Mouse (Mus musculus) v-Abl transformed pro-B cells (cell line): ENCODE data around the gene Ermp1.

Experiments
- in situ Hi-C, 2 experiments: fragments of 400-800 bp; cut with MboI; formaldehyde crosslinking; loops; one replicate each; pipeline ENCODE4 v1.15.1; 2025; ENCODE audit not compliant: unreplicated experiment in 2 of 2

Gene Ermp1

DNA sequence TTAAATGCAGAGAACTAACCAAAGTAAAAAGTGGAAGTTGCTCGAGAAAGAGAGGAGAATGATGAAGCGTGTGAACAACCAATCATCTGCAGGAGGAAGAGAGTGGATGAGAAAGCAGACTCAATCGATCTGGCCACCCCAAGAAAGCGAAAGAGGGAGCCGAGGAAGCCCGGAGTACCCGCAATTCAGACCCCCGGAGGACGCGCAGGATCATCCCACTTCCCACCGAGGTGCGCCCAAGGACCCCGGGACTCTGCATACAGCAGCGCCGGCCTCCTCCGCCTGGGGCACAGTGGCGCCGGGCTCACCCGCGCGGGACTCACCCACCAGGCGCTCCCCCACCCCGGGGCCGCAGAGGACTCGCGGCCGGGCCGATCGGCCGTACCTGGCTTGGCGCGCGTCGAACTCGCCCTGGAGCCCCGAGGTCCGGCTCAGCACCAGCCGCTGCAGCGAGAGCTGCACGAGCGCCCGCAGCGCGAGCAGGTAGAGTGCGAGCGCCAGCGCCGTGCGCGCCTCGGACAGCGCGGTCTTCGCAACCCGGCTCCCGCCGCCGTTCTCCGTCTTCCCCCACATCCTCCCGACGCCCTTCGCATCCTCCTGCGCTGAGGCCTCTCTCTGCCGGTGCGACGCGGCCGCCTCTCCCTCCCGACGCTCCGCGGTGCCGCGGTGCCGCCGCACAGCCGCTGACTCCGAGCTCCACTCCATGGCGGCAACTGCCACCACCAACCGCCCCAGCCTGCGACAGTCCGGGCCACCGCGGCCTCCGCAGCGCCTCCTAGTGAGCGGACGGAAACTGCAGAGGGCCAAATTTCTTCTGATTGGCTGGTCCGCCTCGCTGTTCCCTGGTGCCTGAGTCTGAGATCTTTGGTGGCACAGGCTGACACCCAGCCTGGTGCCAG is at the start of gene Ermp1:
TSS of gene Ermp1 (minus strand) at position 765 of the 899 bp plus-strand sequence.
- in situ Hi-C loops, result no loop called here

DNA sequence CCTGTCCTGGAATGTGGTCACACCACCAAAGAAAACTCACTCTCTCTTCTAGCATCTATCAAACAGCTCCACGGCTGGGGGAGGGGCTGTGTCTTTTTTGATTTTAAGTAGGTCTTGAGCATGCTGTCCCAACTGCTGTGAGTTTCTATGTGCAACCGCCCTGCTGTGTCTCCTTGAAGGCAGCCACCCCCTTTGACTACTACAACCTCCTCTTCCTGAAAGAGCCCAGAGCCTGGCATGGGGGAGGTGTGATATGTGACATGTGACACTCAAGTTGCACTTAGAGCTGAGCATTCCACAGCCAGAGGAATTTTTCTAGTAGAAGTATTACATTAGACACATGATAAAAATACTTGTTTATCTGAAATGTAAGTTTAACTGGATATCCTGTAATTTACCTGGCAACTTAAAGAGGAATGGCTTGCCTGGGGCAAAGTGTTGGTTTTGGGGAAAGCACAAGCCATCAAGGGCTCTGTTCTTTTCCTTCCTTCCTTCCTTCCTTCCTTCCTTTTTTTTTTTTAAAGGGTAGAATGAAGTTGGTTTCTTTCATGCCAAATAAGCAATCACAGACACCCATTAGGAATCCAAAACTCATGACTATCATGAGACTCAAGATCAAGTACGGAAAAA is 49.1 kb upstream of the Ermp1 start, which contains the start of gene Mlana:
TSS of gene Mlana (plus strand) at position 580 of the 630 bp plus-strand sequence.
- in situ Hi-C loops, result loop anchor here in 1 of 2 experiments (25.0 kb wide), 1 partner anchor 865 kb away; no protein-coding TSS in a partner anchor

- in situ Hi-C loops, result loop anchor here in 1 of 2 experiments (25.0 kb wide), 1 partner anchor 865 kb away; no protein-coding TSS in a partner anchor
Observed at GRCm38 (mm10) chr19:29696840-29697239, 48.6 kb upstream of the Ermp1 start.

GRCm38 (mm10) chr19:29696309-29696708 is 48.1 kb upstream of the Ermp1 start:
- in situ Hi-C loops, result loop anchor here in 1 of 2 experiments (25.0 kb wide), 1 partner anchor 866 kb away; no protein-coding TSS in a partner anchor

GRCm38 (mm10) chr19:29695071-29695470 is 46.9 kb upstream of the Ermp1 start:
- in situ Hi-C loops, result loop anchor here in 1 of 2 experiments (25.0 kb wide), 1 partner anchor 867 kb away; no protein-coding TSS in a partner anchor

GRCm38 (mm10) chr19:29683844-29684540 is 35.8 kb upstream of the Ermp1 start:
- in situ Hi-C loops, result loop anchor here (5.0 to 25.0 kb wide), 4 partner anchors 138 to 878 kb away; no protein-coding TSS in a partner anchor

GRCm38 (mm10) chr19:29680182-29681152 is 32.3 kb upstream of the Ermp1 start:
- in situ Hi-C loops, result loop anchor here (5.0 to 25.0 kb wide), 4 partner anchors 142 to 882 kb away; no protein-coding TSS in a partner anchor

DNA sequence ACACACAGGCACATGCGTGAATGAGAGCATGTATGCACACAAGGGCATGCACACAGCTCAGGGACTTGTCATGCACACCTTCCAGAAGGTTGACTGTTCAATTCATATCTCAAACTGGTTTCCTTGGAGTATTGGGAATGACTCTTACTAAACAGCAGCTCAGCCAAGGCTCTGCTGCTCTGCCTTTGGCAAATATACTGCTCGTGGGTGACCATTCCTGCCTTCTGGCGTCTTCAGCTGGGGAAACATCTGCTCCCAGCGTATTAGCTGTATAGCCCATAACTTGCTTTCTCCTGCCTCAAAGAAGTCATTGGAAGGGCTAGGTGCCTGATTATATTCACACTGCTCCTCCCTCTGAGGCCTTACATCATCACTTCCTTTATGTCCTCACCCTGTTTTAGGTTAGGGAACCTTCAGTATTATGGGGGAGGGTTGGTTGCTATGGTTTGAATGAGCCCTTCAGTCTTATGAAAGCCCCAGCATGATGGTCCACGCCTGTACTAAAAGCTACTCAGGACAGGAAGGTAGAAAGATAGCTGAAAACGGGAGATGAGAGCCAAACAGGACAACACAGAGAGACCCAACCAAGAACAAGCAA is 30.1 kb upstream of the Ermp1 start:
- in situ Hi-C loops, result loop anchor here in 1 of 2 experiments (5.0 to 25.0 kb wide), 3 partner anchors 457 to 884 kb away; no protein-coding TSS in a partner anchor

DNA sequence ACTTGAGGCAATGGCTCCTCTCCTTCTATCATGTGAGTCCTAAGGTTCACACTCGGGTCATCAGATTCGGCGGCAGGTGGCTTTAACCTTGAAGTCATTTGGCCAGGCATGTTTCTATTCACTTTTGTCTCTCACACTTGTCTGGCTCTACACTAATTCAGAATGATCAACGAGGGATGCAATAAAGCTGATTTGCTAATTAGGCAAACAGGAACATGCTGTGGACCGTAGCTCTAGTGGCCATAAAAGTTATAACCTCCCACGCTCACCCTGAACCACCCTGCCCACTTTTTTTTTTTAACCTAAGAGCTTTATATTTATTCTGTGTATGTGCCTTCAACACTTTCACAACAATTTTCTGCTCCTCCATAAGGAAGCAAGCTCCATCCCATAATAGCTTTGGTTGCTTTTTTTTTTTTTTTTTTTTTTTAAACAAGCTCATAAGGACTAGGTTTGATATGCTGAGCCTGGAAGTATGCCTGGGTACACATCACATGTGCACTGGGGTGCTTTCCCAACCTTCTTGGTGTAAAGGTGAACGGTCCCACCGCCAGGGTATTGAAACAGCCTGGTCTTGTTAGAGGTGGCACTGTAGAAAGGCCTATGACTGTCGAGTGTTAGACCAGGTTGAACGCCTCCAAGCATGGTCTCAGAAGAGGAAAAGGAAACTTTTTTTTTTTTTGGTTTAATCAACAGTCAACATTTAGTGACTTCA is 28.4 kb upstream of the Ermp1 start:
- in situ Hi-C loops, result loop anchor here in 1 of 2 experiments (5.0 to 25.0 kb wide), 3 partner anchors 458 to 886 kb away; no protein-coding TSS in a partner anchor

DNA sequence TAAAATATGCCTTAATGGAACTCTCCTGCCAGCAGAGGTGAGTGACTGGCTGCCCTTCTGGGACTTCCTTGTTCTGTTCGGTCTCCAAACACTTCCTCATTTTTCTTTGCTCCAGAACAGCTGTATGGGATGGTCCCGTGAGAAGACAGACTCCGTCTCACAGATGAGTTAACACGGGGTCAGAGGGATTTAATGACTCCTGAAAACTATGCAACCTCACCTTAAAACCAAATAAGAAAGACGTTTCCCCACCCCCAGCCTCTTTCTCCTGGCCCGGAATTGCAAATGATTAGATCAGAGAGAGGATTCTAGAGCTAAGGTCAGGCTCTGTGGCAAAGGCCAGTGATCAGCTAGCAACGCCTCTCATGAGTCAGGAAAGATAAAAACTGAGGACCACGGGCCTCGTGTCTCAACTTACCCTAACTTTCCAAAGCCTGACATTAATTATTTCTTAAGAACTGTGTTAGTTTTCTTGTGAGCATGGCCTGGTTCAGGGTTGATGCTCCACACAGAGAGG is 27.4 kb upstream of the Ermp1 start:
- in situ Hi-C loops, result loop anchor here in 1 of 2 experiments (5.0 to 25.0 kb wide), 3 partner anchors 459 to 887 kb away; no protein-coding TSS in a partner anchor

GRCm38 (mm10) chr19:29674946-29675345 is 26.7 kb upstream of the Ermp1 start:
- in situ Hi-C loops, result loop anchor here in 1 of 2 experiments (5.0 to 25.0 kb wide), 3 partner anchors 460 to 887 kb away; no protein-coding TSS in a partner anchor

DNA sequence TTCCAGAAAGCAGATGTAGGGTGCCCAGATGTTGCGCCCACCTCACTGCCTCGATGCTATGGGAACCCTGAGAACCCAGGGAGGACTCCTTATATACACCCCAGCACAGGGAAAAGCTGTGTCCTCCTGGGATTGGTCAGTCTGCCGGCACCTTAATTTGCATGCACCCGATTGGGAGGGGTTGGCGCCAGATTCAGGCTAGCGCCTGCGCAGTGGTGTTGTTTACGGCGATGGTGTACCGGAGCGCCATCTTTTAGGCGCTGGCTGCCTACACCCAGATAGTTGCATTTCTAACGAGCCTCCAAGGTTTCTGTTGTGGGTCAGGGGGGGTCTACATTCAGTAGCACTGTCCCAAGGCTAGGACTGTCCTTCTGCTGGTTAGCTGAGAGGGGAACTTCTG is 24.4 kb upstream of the Ermp1 start:
- in situ Hi-C loops, result loop anchor here in 1 of 2 experiments (10.0 kb wide), 1 partner anchor 462 kb away; no protein-coding TSS in a partner anchor

DNA sequence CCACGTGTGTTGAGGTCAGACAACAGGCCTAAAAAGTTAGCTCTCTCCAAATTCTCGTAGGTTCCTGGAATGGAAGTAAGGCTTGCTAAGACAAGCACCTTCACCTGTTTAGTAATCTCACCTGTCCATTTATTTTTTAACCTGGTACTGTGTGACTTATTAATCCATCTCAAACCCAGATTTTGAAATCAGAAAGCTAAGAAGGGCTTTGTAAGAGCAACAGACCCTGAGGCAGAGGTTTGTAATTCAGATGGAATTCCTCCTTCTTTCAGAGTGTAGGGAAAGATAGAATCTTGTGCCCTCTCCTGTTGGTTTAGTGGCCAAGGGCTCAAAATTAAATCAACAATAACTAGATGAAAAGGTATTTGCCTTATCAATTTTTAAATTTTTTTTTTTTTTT is 22.9 kb upstream of the Ermp1 start:
- in situ Hi-C loops, result loop anchor here in 1 of 2 experiments (10.0 kb wide), 1 partner anchor 464 kb away; no protein-coding TSS in a partner anchor

DNA sequence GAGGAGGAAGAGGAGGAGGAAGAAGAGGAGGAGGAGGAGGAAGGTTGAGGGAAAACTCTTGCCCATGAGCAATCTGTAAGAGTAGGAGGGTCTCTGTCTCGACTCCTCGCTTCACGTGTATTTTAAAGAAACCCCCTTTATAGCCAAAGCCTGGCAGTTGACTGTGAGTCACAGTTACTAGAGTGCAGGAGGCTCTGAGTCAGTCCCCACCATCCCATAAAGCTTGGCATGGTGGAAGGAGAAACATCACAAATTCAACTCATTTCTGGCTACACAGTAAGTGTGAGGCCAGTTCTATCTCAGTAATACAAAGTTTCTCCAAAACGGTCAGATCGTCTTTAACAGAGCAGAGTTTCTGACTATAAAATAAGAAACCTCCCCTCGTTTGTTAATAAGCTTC is 22.0 kb upstream of the Ermp1 start:
- in situ Hi-C loops, result loop anchor here in 1 of 2 experiments (10.0 kb wide), 1 partner anchor 465 kb away; no protein-coding TSS in a partner anchor

- in situ Hi-C loops, result no loop called here
Observed at GRCm38 (mm10) chr19:29668135-29668534, 19.9 kb upstream of the Ermp1 start.

- in situ Hi-C loops, result no loop called here
Observed at GRCm38 (mm10) chr19:29666965-29667594, 18.9 kb upstream of the Ermp1 start.

DNA sequence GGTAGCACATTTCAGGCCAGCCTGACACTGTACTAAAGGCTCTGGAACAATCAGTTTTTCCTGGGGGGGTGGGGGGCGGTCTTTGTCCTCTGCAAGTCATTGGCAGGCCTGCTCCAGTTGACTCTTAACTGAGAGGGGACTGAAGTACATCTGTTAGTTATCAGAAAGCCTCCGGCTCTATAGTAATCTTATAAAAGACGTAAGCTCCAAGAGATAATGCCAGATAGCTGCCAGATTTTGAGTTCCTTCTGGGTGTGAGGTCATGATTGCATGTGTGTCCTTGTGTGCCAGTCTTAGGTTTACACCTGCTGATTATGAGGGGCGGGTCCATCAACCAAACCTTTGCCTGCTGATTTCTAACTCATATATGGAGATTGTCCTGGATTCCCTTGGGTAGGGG is 17.9 kb upstream of the Ermp1 start:
- in situ Hi-C loops, result no loop called here
